Mouse (Mus musculus): ENCODE measurements around the gene Sdhc. TPM values are rescaled to one million over a fixed set of nuclear protein-coding genes. Genes with fewer than 3 reads are reported as not detected.
"Not testable (repeated sequence)": the region's sequence is repeated elsewhere in the genome, so short reads cannot be mapped to it uniquely, and the experiment has no call there.

Gene Sdhc
- total and polyA plus RNA-seq, 3 experiments = 156 to 526 (median 415) TPM

DNA sequence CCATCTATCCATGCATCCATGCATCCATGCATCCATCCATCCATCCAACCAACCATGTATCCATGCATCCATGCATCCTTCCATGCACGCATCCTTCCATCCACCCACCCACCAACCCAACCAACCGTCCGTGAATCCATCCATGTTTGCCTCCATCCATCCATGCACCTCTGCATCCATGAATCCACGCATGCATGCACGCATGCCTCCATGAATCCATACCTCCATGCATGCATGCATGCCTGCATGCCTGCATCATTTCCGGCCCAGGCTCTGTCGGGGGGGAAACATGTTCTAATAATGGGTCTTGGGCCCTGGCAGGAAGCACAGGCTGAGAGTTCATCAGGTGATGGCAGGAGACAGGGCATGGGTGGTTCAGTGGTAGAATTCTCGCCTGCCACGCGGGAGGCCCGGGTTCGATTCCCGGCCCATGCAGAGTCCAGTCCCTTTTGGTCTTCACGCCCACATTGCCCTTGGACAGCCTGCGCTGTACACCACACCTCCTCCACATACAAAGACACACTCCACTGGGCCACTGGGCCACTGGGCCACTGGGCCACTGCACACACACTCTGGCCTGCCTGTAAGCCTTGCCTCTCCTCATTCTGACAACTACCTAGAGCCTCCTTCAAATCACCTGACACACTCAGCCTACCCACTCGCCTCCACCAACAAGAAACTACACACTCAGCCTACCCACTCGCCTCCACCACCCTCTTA, 68.7 kb downstream of the Sdhc start:
- DNase-seq = not testable (repeated sequence)

DNA sequence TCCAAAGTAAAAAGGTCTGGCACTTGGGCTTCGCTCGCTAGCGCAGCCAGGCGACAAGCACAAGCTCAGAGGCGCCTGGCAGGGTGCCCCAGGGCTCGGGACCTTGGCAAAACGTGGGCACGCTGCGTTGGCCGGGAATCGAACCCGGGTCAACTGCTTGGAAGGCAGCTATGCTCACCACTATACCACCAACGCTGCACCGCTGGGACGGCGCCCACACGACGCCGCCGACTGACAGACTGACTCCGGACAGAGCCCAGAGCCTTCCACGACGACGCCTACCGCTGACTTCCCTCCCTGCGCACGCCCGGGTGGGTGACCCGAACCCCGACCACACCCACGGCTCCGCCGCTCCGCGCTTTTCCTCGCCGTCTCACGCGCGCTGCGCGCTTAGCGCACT, 70.6 kb downstream of the Sdhc start:
- DNase-seq = not testable (repeated sequence)

DNA sequence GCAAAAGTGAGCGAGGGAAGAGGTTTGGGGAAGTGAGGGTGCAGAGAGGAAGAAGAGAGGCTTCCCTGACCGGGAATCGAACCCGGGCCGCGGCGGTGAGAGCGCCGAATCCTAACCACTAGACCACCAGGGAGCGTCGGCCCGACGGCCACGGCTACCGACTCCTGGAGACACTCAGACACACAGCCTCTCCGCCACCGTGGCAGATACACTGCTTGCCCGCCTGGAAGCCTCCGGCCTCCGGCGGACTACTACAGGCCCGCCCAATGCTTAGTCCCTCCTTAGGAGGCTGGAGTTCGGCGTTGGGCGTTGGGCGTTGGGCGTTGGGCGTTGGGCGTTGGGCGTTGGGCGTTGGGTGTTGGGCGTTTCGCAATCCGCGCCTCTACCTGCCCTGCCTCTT, 71.1 kb downstream of the Sdhc start:
- DNase-seq = not testable (repeated sequence)

DNA sequence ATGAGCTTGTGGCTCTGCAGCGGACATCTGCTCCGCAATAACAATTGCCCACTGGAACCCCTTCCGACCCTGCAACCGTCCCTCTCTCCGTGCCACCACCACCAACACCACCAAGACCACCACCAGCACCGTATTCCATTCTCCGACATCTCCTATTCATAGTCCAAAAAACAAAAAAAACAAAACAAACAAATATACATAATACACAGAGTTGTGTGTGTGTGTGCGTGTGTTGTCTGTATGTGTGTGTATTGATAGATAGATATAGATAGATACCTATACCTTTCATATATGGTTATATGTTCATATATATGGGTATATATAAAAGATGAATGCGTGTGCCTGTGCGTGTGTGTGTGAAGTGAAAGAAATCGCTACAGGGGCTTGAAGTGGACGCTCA, 72.0 kb downstream of the Sdhc start:
- not testable (repeated sequence) for DNase-seq

DNA sequence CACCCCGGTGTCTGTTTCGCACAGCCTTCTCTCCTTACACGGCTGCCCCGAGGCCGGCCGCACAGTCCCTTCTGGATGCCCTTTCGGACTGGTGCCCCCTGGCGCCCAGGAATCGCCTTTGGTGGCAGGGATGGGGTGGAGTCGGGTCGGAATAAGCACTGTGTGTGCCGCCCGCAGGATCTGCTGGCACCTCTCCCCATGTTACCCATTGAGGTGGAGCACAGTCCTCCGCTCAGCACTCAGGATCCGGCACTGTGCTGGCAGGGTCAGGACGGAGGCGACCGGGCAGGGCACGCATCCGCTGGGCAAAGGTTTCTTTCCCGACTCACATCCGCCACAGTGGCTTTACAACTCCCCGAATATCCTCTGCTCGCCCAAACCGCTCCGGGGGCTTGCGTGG, 72.4 kb downstream of the Sdhc start:
- peak; percentile 35 for DNase-seq

DNA sequence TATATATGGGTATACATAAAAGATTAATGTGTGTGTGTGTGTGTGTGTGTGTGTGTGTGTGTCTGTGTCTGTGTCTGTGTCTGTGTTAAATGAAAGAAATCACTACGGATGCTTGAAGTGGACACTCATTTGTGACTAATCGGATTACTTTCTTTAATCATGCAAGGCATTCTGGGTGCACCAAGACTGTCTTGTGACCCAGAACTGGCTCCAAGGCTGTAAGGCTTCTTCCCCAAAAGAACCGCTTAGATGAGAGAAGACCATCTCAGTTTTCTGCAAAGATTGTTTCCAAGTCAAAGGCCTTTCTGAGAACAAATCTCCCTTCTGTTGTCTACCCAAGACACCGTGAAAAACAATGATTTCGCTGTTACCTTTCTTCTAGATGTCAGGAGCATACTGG, 73.2 kb downstream of the Sdhc start:
- not testable (repeated sequence) for DNase-seq

Small RNA genes lying within 50 kb of the gene (microRNA-seq; reads per million reads assigned to microRNA genes)
- gene Gm27844 = 0 reads per million in 2 experiments

Other genes with a start within 250 kb of the Sdhc start
- gene Fcrlb, start 237.7 kb downstream of the Sdhc start, total RNA-seq (2021) = not detected
- 0.54 and 0.76 TPM in 2 replicates for gene Fcrlb, start 237.7 kb downstream of the Sdhc start, polyA plus RNA-seq (2012; rRNA removed)
- gene Fcrla, start 223.0 kb downstream of the Sdhc start, total RNA-seq (2021) = under 1 TPM in 1 of 2 experiments, not detected in 1; 0.97 TPM
- 0.52 and 1.2 TPM in 2 replicates for gene Fcrla, start 223.0 kb downstream of the Sdhc start, polyA plus RNA-seq (2012; rRNA removed)
- 1 to 10 TPM; 7.6 to 8.3 TPM for gene Fcgr2b, start 174.1 kb downstream of the Sdhc start, total RNA-seq (2021)
- gene Fcgr2b, start 174.1 kb downstream of the Sdhc start, polyA plus RNA-seq (2012; rRNA removed) = 4.0 and 4.2 TPM in 2 replicates
- gene Fcgr4, start 131.7 kb downstream of the Sdhc start, total RNA-seq (2021) = 1 to 10 TPM; 5.1 to 6.9 TPM
- gene Fcgr4, start 131.7 kb downstream of the Sdhc start, polyA plus RNA-seq (2012; rRNA removed) = 1.6 and 2.0 TPM in 2 replicates
- 10 to 100 TPM; 16.4 to 17.7 TPM for gene Fcgr3, start 85.7 kb downstream of the Sdhc start, total RNA-seq (2021)
- 5.4 and 5.5 TPM in 2 replicates for gene Fcgr3, start 85.7 kb downstream of the Sdhc start, polyA plus RNA-seq (2012; rRNA removed)
- 1 to 10 TPM; 2.7 to 3.1 TPM for gene Cfap126, start 36.7 kb downstream of the Sdhc start, total RNA-seq (2021)
- 2.2 and 3.1 TPM in 2 replicates for gene Cfap126, start 36.7 kb downstream of the Sdhc start, polyA plus RNA-seq (2012; rRNA removed)
- gene Mpz, start 108 bp upstream of the Sdhc start, total RNA-seq (2021) = 1 to 10 TPM in 1 of 2 experiments, under 1 TPM in 1; 0.49 to 1.5 TPM
- gene Mpz, start 108 bp upstream of the Sdhc start, polyA plus RNA-seq (2012; rRNA removed) = 1.7 and 5.1 TPM in 2 replicates
- 10 to 100 TPM; 42.6 to 54.7 TPM for gene Pcp4l1, start 45.7 kb upstream of the Sdhc start, total RNA-seq (2021)
- 68.9 and 73.5 TPM in 2 replicates for gene Pcp4l1, start 45.7 kb upstream of the Sdhc start, polyA plus RNA-seq (2012; rRNA removed)
- under 1 TPM in 1 of 2 experiments, not detected in 1; 0.40 TPM for gene Nr1i3, start 63.4 kb upstream of the Sdhc start, total RNA-seq (2021)
- not detected in 2 replicates for gene Nr1i3, start 63.4 kb upstream of the Sdhc start, polyA plus RNA-seq (2012; rRNA removed)
- 10 to 100 TPM; 34.4 to 63.1 TPM for gene Tomm40l, start 71.9 kb upstream of the Sdhc start, total RNA-seq (2021)
- gene Tomm40l, start 71.9 kb upstream of the Sdhc start, polyA plus RNA-seq (2012; rRNA removed) = 37.2 and 45.3 TPM in 2 replicates
- gene Apoa2, start 74.5 kb upstream of the Sdhc start, total RNA-seq (2021) = 10 to 100 TPM in 1 of 2 experiments, 1 to 10 TPM in 1; 4.5 to 48.6 TPM
- 7.8 TPM in 1 of 2 replicates, not detected in the other for gene Apoa2, start 74.5 kb upstream of the Sdhc start, polyA plus RNA-seq (2012; rRNA removed)
- 10 to 100 TPM; 22.9 to 31.2 TPM for gene Fcer1g, start 83.8 kb upstream of the Sdhc start, total RNA-seq (2021)
- 56.0 and 66.2 TPM in 2 replicates for gene Fcer1g, start 83.8 kb upstream of the Sdhc start, polyA plus RNA-seq (2012; rRNA removed)
- gene Adamts4, start 99.8 kb upstream of the Sdhc start, total RNA-seq (2021) = 1 to 10 TPM; 1.1 to 1.3 TPM
- gene Adamts4, start 99.8 kb upstream of the Sdhc start, polyA plus RNA-seq (2012; rRNA removed) = 1.7 and 2.8 TPM in 2 replicates
- gene Ndufs2, start 100.8 kb upstream of the Sdhc start, total RNA-seq (2021) = 100 to 1,000 TPM; 558 to 829 TPM
- gene Ndufs2, start 100.8 kb upstream of the Sdhc start, polyA plus RNA-seq (2012; rRNA removed) = 210 and 224 TPM in 2 replicates
- 10 to 100 TPM; 30.3 to 33.4 TPM for gene B4galt3, start 119.7 kb upstream of the Sdhc start, total RNA-seq (2021)
- gene B4galt3, start 119.7 kb upstream of the Sdhc start, polyA plus RNA-seq (2012; rRNA removed) = 53.0 and 56.7 TPM in 2 replicates
- gene Ppox, start 130.6 kb upstream of the Sdhc start, total RNA-seq (2021) = 10 to 100 TPM; 28.6 to 32.2 TPM
- 44.2 and 55.0 TPM in 2 replicates for gene Ppox, start 130.6 kb upstream of the Sdhc start, polyA plus RNA-seq (2012; rRNA removed)
- gene Usp21, start 137.4 kb upstream of the Sdhc start, total RNA-seq (2021) = 10 to 100 TPM; 37.5 to 44.9 TPM
- 61.3 and 61.5 TPM in 2 replicates for gene Usp21, start 137.4 kb upstream of the Sdhc start, polyA plus RNA-seq (2012; rRNA removed)
- 100 to 1,000 TPM; 121 to 170 TPM for gene Ufc1, start 144.4 kb upstream of the Sdhc start, total RNA-seq (2021)
- gene Ufc1, start 144.4 kb upstream of the Sdhc start, polyA plus RNA-seq (2012; rRNA removed) = 19.9 and 20.1 TPM in 2 replicates
- gene Dedd, start 178.5 kb upstream of the Sdhc start, total RNA-seq (2021) = 10 to 100 TPM; 31.7 to 33.5 TPM
- gene Dedd, start 178.5 kb upstream of the Sdhc start, polyA plus RNA-seq (2012; rRNA removed) = 19.9 and 20.0 TPM in 2 replicates
- 10 to 100 TPM; 82.6 to 92.9 TPM for gene Nit1, start 195.0 kb upstream of the Sdhc start, total RNA-seq (2021)
- gene Nit1, start 195.0 kb upstream of the Sdhc start, polyA plus RNA-seq (2012; rRNA removed) = 70.1 and 74.7 TPM in 2 replicates
- gene Pfdn2, start 195.1 kb upstream of the Sdhc start, total RNA-seq (2021) = 100 to 1,000 TPM; 154 TPM
- gene Pfdn2, start 195.1 kb upstream of the Sdhc start, polyA plus RNA-seq (2012; rRNA removed) = 3.5 and 4.0 TPM in 2 replicates
- 1 to 10 TPM; 1.1 to 3.8 TPM for gene Klhdc9, start 210.2 kb upstream of the Sdhc start, total RNA-seq (2021)
- 3.3 and 4.3 TPM in 2 replicates for gene Klhdc9, start 210.2 kb upstream of the Sdhc start, polyA plus RNA-seq (2012; rRNA removed)
- under 1 TPM; 0.09 to 0.14 TPM for gene Nectin4, start 219.5 kb upstream of the Sdhc start, total RNA-seq (2021)
- gene Nectin4, start 219.5 kb upstream of the Sdhc start, polyA plus RNA-seq (2012; rRNA removed) = 0.20 and 0.21 TPM in 2 replicates
- gene Arhgap30, start 238.4 kb upstream of the Sdhc start, total RNA-seq (2021) = 1 to 10 TPM; 2.7 to 4.1 TPM
- gene Arhgap30, start 238.4 kb upstream of the Sdhc start, polyA plus RNA-seq (2012; rRNA removed) = 2.3 and 2.6 TPM in 2 replicates